Mouse (Mus musculus): ENCODE results near the gene Vmn1r228.

The Vmn1r228 gene

DNA sequence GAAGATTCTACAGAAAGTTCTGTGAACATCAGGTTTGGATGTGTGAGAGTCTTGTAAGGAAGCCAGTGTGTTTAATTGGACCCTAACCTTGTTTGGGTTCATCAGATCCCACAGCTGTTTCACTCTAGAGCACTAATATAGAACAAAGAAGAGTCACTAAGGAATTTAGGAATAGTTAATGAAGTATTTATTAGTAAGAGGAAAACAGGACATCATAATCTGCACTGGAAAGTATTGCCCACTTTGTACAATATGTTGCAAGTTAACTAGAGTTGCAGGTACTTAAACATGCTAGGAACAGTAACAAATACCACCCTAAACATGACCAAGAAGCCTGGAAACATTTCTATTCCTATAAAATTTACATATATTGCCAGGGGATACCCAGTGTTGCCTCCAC is at the start of gene Vmn1r228:
Vmn1r228 (minus strand) TSS at position 101 of the 400 bp plus-strand sequence.
- no peak for DNase-seq (ENCODE audit: low spot score)

GRCm38 (mm10) chr17:20811255-20811654 is 25.3 kb upstream of the Vmn1r228 start, which contains the start of gene Vmn1r229:
Gene Vmn1r229, plus strand, starts transcription at chr17:20811555.
- no peak for DNase-seq (ENCODE audit: low spot score)

DNA sequence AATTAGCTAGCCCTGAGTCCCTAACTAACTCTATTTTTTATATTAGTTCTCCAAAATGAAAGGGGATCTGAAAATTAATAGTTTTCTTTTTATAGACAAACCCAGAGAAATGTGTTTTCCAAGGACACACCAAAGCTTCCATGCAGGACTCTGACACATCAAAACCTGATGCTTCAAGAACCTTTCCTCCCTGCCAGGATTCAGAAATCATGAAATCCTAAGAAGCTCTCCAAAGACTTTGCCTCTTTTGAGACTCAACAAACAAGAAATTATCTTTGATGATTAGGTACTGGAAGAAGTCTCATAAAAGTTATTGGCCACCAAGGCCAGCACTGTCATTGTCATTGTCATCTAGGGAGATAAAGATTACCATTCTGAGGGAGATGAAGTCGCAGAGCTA is 56.4 kb downstream of the Vmn1r228 start, which contains the start of gene Vmn1r227:
Vmn1r227 (plus strand) TSS at position 301 of the 400 bp plus-strand sequence.
- no peak for DNase-seq (ENCODE audit: low spot score)
